Mouse (Mus musculus) midbrain, embryonic 16.5 days (tissue): ENCODE data around the gene Tbx21. TPM values are rescaled to one million over a fixed set of nuclear protein-coding genes. Genes with fewer than 3 reads are reported as not detected.

Experiments
- ATAC-seq: fragments of 200-750 bp; cut with Nextera tagmentation; 2 replicates; pipeline ENCODE4 v1.8.0; 2017; ENCODE audit warnings: moderate TSS enrichment
- H3K27ac ChIP-seq: fragments of 300-500 bp; sonication (generic); 2 replicates; pipeline ENCODE4 v1.5.1; 2014; ENCODE audit warnings: mild to moderate bottlenecking, low read length, mixed read lengths
- H3K27me3 ChIP-seq: fragments of 300-500 bp; sonication (generic); 2 replicates; pipeline ENCODE4 v1.6.1; 2014; ENCODE audit warnings: low read depth, low read length, mixed read lengths; ENCODE audit not compliant: control insufficient read depth, insufficient read depth
- H3K36me3 ChIP-seq: fragments of 300-500 bp; sonication (generic); 2 replicates; pipeline ENCODE4 v1.6.1; 2014; ENCODE audit warnings: mild to moderate bottlenecking, low read length, moderate library complexity, mixed read lengths; ENCODE audit not compliant: control insufficient read depth, insufficient read depth
- H3K4me1 ChIP-seq: fragments of 300-500 bp; sonication (generic); 2 replicates; pipeline ENCODE4 v1.6.1; 2014; ENCODE audit warnings: mild to moderate bottlenecking, low read length, mixed read lengths; ENCODE audit not compliant: control insufficient read depth, insufficient read depth
- H3K4me2 ChIP-seq: fragments of 300-500 bp; sonication (generic); 2 replicates; pipeline ENCODE4 v1.6.1; 2014; ENCODE audit warnings: mild to moderate bottlenecking, low read length, mixed read lengths
- H3K4me3 ChIP-seq: fragments of 300-500 bp; sonication (generic); 2 replicates; pipeline ENCODE4 v1.5.1; 2014; ENCODE audit warnings: low read depth, mild to moderate bottlenecking, low read length, moderate library complexity, mixed read lengths
- H3K9ac ChIP-seq: fragments of 300-500 bp; sonication (generic); 2 replicates; pipeline ENCODE4 v1.6.1; 2014; ENCODE audit warnings: low read depth, low read length, mixed read lengths
- H3K9me3 ChIP-seq: fragments of 300-500 bp; sonication (generic); replicated peaks from 2 replicates; pipeline ENCODE4 v1.6.1; 2014; ENCODE audit warnings: mild to moderate bottlenecking, low read length, mixed read lengths; ENCODE audit not compliant: control insufficient read depth, poor library complexity, severe bottlenecking
- WGBS: fragments of 180-500 bp; shearing (Covaris S2); extraction: QIAGEN DNeasy Blood & Tissue Kit; methylation state at CpG from one replicate; pipeline ENCODE4 v1.1.7; 2014; 5-methylcytosine and 5-hydroxymethylcytosine counted together
- polyA plus RNA-seq: library from polyadenylated mRNA; unstranded; fragments of >200 nt; fragmentation: Nextera tagmentation; extraction: Ambion mirVana; gene quantifications from 2 replicates; pipeline ENCODE4 v1.2.1, GENCODE M21; 2015

Tbx21 gene
- polyA plus RNA-seq, 1 experiment from 2014 or later, result 0.16 TPM

DNA sequence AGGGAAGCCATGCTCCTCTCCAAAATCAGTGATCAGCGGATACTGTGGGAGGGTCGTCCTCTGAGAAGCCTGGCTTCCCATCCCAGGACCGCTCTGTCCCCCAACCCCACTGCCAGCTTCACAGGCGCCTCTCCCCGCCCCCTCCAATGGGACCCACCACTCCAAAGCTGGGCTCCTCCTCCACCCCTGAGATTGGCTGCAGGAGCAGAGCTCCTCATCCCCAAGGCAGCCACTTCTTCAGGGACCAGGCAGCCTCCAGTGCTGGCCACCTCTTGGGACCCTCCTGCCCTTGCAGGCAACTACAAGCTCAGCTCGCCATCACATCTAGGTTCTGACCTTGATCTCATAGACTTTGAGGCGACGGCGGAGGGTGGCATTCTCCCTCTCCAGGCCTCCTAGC lies 33.9 kb upstream of the Tbx21 start:
- Histone ChIP-seq H3K4me2 (peak overlapping the region; percentile 70; the same call in 1 of the 2 replicates), H3K9ac (no peak overlapping the region), H3K4me1 (peaks cover 22% of the 10 kb centered on the region), H3K9me3 (no peaks in the 10 kb centered on the region), H3K27me3 (no peaks in the 10 kb centered on the region), H3K36me3 (peaks cover 2% of the 10 kb centered on the region; the same call in 1 of the 2 replicates), H3K4me3 (no peak overlapping the region), H3K27ac (no peak overlapping the region)
- no peak for ATAC-seq
- 30% methylated on average over 9 of the region's 9 CpGs for WGBS

DNA sequence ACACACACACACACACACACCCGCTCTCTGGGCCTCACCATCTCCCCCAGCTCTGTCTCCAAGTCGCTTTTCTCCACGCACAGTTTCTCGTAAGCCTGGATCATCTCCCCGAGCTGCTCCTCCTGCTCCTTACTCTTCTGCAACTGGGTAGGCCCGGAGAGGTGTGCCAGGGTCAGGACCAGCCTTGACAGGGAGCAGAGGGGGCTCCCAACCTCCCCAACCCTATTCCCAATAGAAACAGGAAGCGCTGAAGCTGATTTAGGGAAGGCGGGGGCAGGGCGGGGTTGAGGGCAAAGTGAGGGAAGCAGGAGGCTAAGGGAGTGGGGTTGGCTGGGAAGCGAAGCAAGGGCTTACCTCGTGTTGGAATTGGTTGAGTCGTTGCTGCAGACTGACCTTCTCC lies 33.5 kb upstream of the Tbx21 start:
- Histone ChIP-seq H3K36me3 (peaks cover 2% of the 10 kb centered on the region; the same call in 1 of the 2 replicates), H3K4me3 (no peak overlapping the region), H3K9ac (no peak overlapping the region), H3K4me2 (peak overlapping the region; percentile 2; the same call in 1 of the 2 replicates), H3K27me3 (no peaks in the 10 kb centered on the region), H3K27ac (no peak overlapping the region), H3K4me1 (peaks cover 22% of the 10 kb centered on the region), H3K9me3 (no peaks in the 10 kb centered on the region)
- ATAC-seq, result no peak
- WGBS, result 37% methylated on average over 12 of the region's 12 CpGs

DNA sequence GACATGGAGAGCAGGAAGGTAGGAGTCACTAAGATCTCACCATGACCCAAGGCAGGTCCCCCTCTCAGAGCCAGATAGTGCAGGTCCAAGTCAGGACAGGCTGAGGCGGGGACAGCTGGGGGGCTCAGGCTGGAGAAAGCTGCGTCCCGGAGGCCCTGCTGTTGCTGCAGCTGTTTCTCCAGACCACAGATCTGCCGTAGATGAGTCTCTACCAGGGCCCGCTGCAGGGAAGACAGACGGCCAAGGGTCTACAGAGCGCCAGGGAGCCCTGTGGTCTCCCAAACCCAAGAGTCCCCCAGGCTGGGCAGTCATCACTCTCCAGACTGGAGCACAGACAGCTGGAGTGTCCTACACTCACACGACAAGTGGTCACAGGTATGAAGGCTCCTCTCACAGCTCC lies 32.2 kb upstream of the Tbx21 start:
- Histone ChIP-seq H3K4me2 (no peak overlapping the region), H3K9me3 (no peaks in the 10 kb centered on the region), H3K9ac (no peak overlapping the region), H3K4me3 (no peak overlapping the region), H3K27me3 (no peaks in the 10 kb centered on the region), H3K36me3 (peaks cover 2% of the 10 kb centered on the region; the same call in 1 of the 2 replicates), H3K4me1 (peaks cover 15% of the 10 kb centered on the region), H3K27ac (no peak overlapping the region)
- ATAC-seq, result no peak
- WGBS, result 81% methylated on average over 8 of the region's 8 CpGs

DNA sequence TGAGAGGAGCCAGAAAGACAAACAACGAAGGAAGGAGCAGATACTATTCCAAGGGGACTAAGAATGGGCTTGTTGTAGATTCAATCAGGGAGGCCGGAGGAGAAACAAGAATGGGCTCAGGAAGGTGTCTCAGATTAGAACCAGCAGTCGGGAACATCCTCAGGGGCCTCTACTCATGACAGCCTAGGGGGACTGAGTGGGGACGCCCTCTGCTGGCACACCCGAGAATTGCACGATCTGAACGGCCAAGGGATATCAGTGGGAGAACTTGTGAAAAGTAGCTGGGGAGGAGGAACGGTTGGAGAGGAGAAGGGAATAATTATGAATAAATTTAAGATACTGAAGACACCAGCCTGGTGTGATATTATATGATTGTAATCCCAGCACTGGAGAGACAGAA lies 31.6 kb upstream of the Tbx21 start:
- Histone ChIP-seq H3K36me3 (peaks cover 2% of the 10 kb centered on the region; the same call in 1 of the 2 replicates), H3K4me1 (peaks cover 10% of the 10 kb centered on the region), H3K27ac (no peak overlapping the region), H3K9ac (no peak overlapping the region), H3K27me3 (no peaks in the 10 kb centered on the region), H3K9me3 (no peaks in the 10 kb centered on the region), H3K4me2 (no peak overlapping the region), H3K4me3 (no peak overlapping the region)
- ATAC-seq, result no peak
- 9% methylated on average over 8 of the region's 8 CpGs for WGBS

DNA sequence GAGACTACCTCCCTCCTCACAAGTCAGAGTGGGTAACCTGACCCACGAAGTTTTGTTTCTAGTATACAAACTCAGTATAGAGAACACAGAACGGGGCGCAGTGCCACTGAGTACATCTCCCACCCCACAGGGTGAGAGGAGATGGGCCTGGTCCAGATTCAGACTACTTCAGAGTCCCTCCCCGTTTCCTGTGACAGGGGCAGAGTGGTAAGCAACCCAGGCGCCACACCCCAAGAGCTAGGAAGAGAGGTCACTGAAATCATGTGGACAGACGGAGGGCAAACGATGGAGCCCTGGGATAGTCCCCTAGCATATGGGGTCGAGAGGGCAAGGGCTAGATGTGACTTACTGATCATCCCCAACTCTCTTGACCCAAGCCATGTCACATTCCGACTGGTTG lies 30.8 kb upstream of the Tbx21 start:
- Histone ChIP-seq H3K27ac (no peak overlapping the region), H3K9me3 (no peaks in the 10 kb centered on the region), H3K9ac (no peak overlapping the region), H3K4me1 (peaks cover 10% of the 10 kb centered on the region), H3K4me3 (no peak overlapping the region), H3K27me3 (no peaks in the 10 kb centered on the region), H3K4me2 (no peak overlapping the region), H3K36me3 (peaks cover 2% of the 10 kb centered on the region; the same call in 1 of the 2 replicates)
- 84% methylated on average over 9 of the region's 9 CpGs for WGBS
- no peak for ATAC-seq

DNA sequence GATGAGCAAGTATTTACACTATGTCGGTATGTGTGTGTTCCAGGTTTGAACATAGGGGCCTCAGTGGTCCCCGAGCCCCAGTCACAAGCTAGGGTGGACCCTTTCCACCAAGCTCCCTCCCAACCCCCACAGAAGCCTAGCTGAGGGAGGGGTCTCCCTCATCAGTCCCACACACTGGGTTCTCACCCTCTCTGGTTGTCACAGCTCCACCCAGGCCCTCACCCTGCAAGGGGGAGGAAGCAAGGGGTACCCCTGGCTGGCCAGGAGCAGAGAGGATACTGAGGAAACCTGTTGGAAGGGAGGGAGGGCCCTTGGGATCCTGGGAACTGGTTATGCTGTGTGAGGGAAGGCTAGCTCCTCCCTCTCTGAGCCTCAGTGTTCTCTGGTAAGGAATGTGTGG lies 30.2 kb upstream of the Tbx21 start:
- 95% methylated on average over 2 of the region's 2 CpGs for WGBS
- Histone ChIP-seq H3K36me3 (peaks cover 2% of the 10 kb centered on the region; the same call in 1 of the 2 replicates), H3K4me2 (no peak overlapping the region), H3K4me3 (no peak overlapping the region), H3K9me3 (no peaks in the 10 kb centered on the region), H3K27ac (no peak overlapping the region), H3K9ac (no peak overlapping the region), H3K27me3 (peaks cover 3% of the 10 kb centered on the region), H3K4me1 (peaks cover 10% of the 10 kb centered on the region)
- ATAC-seq, result no peak

DNA sequence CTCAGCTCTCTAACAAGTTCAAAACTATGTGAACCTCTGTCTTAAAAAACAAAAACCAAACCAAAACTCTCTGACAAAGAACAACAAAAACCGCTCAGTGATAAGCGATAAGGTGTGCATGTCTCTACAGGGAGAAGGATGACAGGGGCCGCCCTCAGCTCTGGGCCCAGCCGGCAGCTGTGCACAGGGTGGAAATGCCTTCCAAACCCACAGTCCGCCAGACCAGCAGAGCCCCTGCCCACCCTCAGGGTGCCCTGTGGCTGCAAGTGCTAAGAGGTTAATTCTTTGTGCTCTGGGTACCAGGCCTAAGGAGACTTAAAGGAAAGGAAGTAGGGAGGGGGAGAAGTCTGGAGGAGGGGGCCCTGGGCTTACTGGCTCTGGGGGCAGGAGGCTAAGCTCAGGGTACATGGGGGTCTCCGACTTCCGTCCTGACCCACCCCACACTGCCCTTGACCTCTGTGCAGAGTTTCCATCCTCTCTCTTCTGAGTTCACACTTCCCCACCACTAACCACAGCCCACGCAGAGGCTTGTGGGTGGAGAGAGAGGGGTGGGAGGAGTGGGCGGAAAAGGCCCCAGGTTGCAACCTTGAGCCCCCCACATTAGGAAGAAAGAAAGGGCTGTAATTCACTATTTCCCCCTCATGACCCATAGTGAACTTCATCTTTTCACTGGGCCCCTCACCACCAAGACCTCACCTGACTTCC lies 28.2 kb upstream of the Tbx21 start:
- no peak overlapping the region for H3K4me3 ChIP-seq
- peaks cover 2% of the 10 kb centered on the region; the same call in 1 of the 2 replicates for H3K36me3 ChIP-seq
- H3K27ac ChIP-seq, result no peak overlapping the region
- H3K9me3 ChIP-seq, result no peaks in the 10 kb centered on the region
- H3K27me3 ChIP-seq, result peaks cover 5% of the 10 kb centered on the region
- 88% methylated on average over 8 of the region's 9 CpGs for WGBS
- no peak overlapping the region for H3K9ac ChIP-seq
- peaks cover 14% of the 10 kb centered on the region for H3K4me1 ChIP-seq
- ATAC-seq, result no peak
- no peak overlapping the region for H3K4me2 ChIP-seq

DNA sequence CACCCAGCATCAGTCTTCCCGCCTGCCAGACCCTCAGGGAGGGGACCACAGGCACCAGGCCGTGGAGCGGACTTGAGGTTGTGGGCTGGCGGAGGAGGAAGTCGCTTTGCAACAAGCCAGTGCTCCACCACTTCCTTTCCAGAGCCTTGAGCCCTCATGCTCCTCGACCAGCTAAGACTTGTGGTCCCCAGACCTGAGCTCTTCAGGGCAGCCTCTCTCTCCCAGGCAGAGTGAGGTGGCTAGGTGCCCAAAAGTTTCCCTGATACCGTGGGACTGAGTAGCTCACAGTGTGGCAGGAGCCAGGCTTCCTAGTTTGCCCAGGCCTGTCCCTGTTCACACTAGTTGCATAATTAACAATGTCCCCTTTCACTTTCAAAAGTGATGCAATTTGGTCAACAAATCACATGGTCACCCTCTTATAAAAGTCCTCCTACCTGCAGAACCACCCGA lies 27.1 kb upstream of the Tbx21 start:
- Histone ChIP-seq H3K27ac (no peak overlapping the region), H3K4me2 (no peak overlapping the region), H3K9ac (no peak overlapping the region), H3K27me3 (peaks cover 5% of the 10 kb centered on the region), H3K36me3 (no peaks in the 10 kb centered on the region; the same call in 1 of the 2 replicates), H3K4me3 (no peak overlapping the region), H3K4me1 (peaks cover 21% of the 10 kb centered on the region), H3K9me3 (no peaks in the 10 kb centered on the region)
- WGBS, result 81% methylated on average over 8 of the region's 8 CpGs
- no peak for ATAC-seq

DNA sequence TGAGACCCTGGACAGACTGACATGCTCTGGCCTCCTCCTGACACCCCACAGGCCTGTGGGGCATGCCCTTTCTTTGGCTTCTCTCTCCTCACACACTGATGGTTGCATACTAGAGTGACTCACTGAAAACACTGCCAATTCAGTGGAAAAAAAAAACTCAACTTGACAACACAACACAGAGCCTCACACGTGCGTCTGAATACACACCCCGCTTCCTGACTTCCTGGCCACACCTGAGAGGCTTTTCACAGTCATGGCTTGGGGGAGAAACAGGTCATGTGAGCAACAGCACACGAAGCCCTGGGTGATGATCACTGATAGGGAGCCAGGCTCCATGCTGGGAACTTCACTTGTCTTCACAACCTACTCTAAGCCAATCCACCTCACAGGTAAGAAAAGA lies 25.7 kb upstream of the Tbx21 start:
- Histone ChIP-seq H3K27ac (no peak overlapping the region), H3K4me2 (no peak overlapping the region), H3K27me3 (peaks cover 5% of the 10 kb centered on the region), H3K9ac (no peak overlapping the region), H3K4me3 (no peak overlapping the region), H3K36me3 (peaks cover 4% of the 10 kb centered on the region; the same call in 1 of the 2 replicates), H3K9me3 (no peaks in the 10 kb centered on the region), H3K4me1 (peaks cover 21% of the 10 kb centered on the region)
- WGBS, result 79% methylated on average over 4 of the region's 4 CpGs
- ATAC-seq, result no peak
